Mouse (Mus musculus): ENCODE results near the gene Prss53.

- TF ChIP-seq GATA1 (IDR thresholded peaks at IDR 0.05; ENCODE audit: borderline replicate concordance, low read length) (no peak), FLI1 (IDR thresholded peaks at IDR 0.05; ENCODE audit: low read length) (no peak)
Measured at GRCm38 (mm10) chr7:127918203-127918602, 27.4 kb upstream of the Prss53 start.

Data from megakaryocyte, embryonic 14.5 days (primary cell).